Mouse (Mus musculus) liver, embryonic 14 days (tissue): Measurements from ENCODE around the gene Zfp286. TPM values are rescaled to one million over a fixed set of nuclear protein-coding genes. Genes with fewer than 3 reads are reported as not detected.

Experiments used
- polyA plus RNA-seq: library from polyadenylated mRNA; depleted of rRNA; stranded (reverse); fragments of >200 nt; gene quantifications from 2 replicates; pipeline ENCODE4 v1.2.3, GENCODE M21; 2012; rRNA removed

Zfp286 gene
- polyA plus RNA-seq = 0.53 and 0.62 TPM in 2 replicates

DNA sequence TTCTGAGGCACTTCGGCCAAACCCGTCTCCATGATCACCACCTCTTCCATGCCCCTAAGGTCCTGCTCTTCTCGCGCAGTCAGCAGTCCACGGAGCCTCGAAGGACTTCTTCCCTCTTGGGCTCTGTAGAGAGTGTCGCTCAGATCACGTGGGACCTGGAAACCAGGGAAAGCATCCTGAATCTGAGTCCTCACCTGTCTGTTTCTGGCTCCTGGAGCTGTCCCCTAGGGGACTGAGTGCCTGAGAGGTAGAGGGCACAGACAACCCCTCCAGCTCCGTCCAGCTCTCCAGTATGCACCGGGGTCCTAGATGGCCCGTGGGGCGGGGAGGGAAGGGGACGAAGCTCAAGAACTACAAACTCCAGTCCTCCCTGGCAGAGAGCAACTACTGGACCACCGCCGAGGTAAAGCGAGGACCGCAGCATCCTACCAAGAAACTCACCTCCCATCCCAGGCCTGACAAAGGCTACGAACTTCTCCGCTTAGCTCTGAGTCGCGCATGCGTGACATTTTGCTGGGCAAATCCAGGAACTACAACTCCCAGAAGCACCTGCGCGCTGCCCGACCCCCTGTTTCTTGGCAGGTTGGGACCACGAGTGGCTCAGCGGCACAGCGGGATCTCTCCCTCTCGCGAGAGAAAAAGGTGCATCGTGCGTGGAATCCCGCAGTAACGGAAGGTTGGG is at the start of gene Zfp286:
Zfp286 (minus strand) TSS at position 528 of the 682 bp plus-strand sequence.

GRCm38 (mm10) chr11:62820059-62820541 is 30.8 kb upstream of the Zfp286 start, which contains the start of gene Trim16:
Gene Trim16 (plus strand): TSS chr11:62820231.

DNA sequence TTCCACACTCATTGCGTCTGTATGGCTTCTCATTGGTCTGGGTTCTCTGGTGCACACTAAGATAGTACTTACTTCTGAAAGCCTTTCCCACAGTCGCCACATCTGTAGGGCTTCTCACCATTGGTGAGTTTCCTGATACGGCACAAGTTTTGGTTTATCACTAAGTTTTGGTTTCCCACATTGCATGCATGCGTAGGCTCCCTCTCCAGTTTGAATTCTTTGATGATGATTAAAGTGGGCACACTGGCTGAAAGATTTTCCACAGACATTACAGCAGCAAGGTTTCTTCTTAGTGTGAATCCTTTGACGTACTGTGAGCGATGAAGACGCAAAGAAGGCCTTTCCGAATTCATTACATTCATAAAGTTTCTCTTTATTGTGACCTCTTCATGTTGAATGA is 36.5 kb downstream of the Zfp286 start, which contains the start of gene Gm10428:
Gm10428 (plus strand) TSS at position 321 of the 400 bp plus-strand sequence.

GRCm38 (mm10) chr11:62731311-62732021 is 57.8 kb downstream of the Zfp286 start, which contains the start of gene Zfp287:
Gene Zfp287 (minus strand): TSS chr11:62731905.

Other genes with a start within 250 kb of the Zfp286 start
- gene Ubb, start 238.3 kb downstream of the Zfp286 start, polyA plus RNA-seq = 918 and 1,034 TPM in 2 replicates
- gene Trpv2, start 215.0 kb downstream of the Zfp286 start, polyA plus RNA-seq = 2.9 and 3.8 TPM in 2 replicates
- gene Lrrc75a, start 140.9 kb downstream of the Zfp286 start, polyA plus RNA-seq = 0.98 and 1.1 TPM in 2 replicates
- 7.4 and 9.2 TPM in 2 replicates for gene Mmgt2, start 140.8 kb downstream of the Zfp286 start, polyA plus RNA-seq
- 0.18 and 0.28 TPM in 2 replicates for gene Zfp287, start 57.6 kb downstream of the Zfp286 start, polyA plus RNA-seq
- not detected in 2 replicates for gene Gm10428, start 36.4 kb downstream of the Zfp286 start, polyA plus RNA-seq
- 0.44 and 0.45 TPM in 2 replicates for gene Trim16, start 30.8 kb upstream of the Zfp286 start, polyA plus RNA-seq
- gene Fbxw10, start 57.6 kb upstream of the Zfp286 start, polyA plus RNA-seq = 0.02 and 0.07 TPM in 2 replicates
- 12.8 and 15.0 TPM in 2 replicates for gene Tvp23b, start 90.0 kb upstream of the Zfp286 start, polyA plus RNA-seq
- gene Cdrt4, start 161.7 kb upstream of the Zfp286 start, polyA plus RNA-seq = not detected in 2 replicates